Mouse (Mus musculus): ENCODE measurements around the gene Ubxn2a. TPM values are rescaled to one million over a fixed set of nuclear protein-coding genes. Genes with fewer than 3 reads are reported as not detected.

Ubxn2a gene
- polyA plus RNA-seq, 1 experiment from 2014 or later: 22.0 TPM

GRCm38 (mm10) chr12:4885062-4885461 lies 22.4 kb downstream of the Ubxn2a start:
- TF ChIP-seq EP300 (IDR thresholded peaks at IDR 0.05; ENCODE audit: low read depth): no peak
- TF ChIP-seq CTCF (IDR thresholded peaks at IDR 0.05; ENCODE audit: low read depth): no peak
- no peak overlapping the region for H3K27ac ChIP-seq (ENCODE audit: low read depth)
- DNase-seq: no peak
- 59% methylated on average over 1 of the region's 1 CpGs for WGBS (ENCODE audit: insufficient replicate concordance)
- H3K36me3 ChIP-seq (replicated peaks; ENCODE audit: insufficient read depth, low read length): peaks cover 30% of the 10 kb centered on the region
- H3K9me3 ChIP-seq (ENCODE audit: low read length): no peaks in the 10 kb centered on the region
- no peak overlapping the region for H3K9ac ChIP-seq (replicated peaks)
- H3K4me3 ChIP-seq (ENCODE audit: low read depth, low read length): no peak overlapping the region
- H3K4me2 ChIP-seq (ENCODE audit: low read depth, low read length): no peak overlapping the region
- no peak for ATAC-seq
- no peaks in the 10 kb centered on the region for H3K27me3 ChIP-seq (ENCODE audit: insufficient read depth, low read length)
- no peaks in the 10 kb centered on the region for H3K4me1 ChIP-seq (ENCODE audit: insufficient read depth)

GRCm38 (mm10) chr12:4882086-4882485 lies 25.4 kb downstream of the Ubxn2a start:
- no peak overlapping the region for H3K9ac ChIP-seq (replicated peaks)
- no peaks in the 10 kb centered on the region for H3K27me3 ChIP-seq (ENCODE audit: insufficient read depth, low read length)
- no peaks in the 10 kb centered on the region for H3K9me3 ChIP-seq (ENCODE audit: low read length)
- no peak overlapping the region for H3K27ac ChIP-seq (ENCODE audit: low read depth)
- no peak for TF ChIP-seq EP300 (IDR thresholded peaks at IDR 0.05; ENCODE audit: low read depth)
- TF ChIP-seq CTCF (IDR thresholded peaks at IDR 0.05; ENCODE audit: low read depth): no peak
- H3K36me3 ChIP-seq (replicated peaks; ENCODE audit: insufficient read depth, low read length): peaks cover 38% of the 10 kb centered on the region
- ATAC-seq: no peak
- WGBS (ENCODE audit: insufficient replicate concordance): 86% methylated on average over 2 of the region's 2 CpGs
- no peak overlapping the region for H3K4me2 ChIP-seq (ENCODE audit: low read depth, low read length)
- no peak overlapping the region for H3K4me3 ChIP-seq (ENCODE audit: low read depth, low read length)
- no peaks in the 10 kb centered on the region for H3K4me1 ChIP-seq (ENCODE audit: insufficient read depth)
- DNase-seq: no peak

- Histone ChIP-seq H3K36me3 (replicated peaks; ENCODE audit: insufficient read depth, low read length) (peaks cover 27% of the 10 kb centered on the region), H3K9me3 (ENCODE audit: low read length) (no peaks in the 10 kb centered on the region), H3K27ac (ENCODE audit: low read depth) (no peak overlapping the region), H3K4me2 (ENCODE audit: low read depth, low read length) (no peak overlapping the region), H3K4me3 (ENCODE audit: low read depth, low read length) (no peak overlapping the region), H3K4me1 (ENCODE audit: insufficient read depth) (peaks cover 16% of the 10 kb centered on the region), H3K9ac (replicated peaks) (no peak overlapping the region), H3K27me3 (ENCODE audit: insufficient read depth, low read length) (no peaks in the 10 kb centered on the region)
- no peak for ATAC-seq
- WGBS (ENCODE audit: insufficient replicate concordance): 89% methylated on average over 5 of the region's 5 CpGs
- TF ChIP-seq EP300 (IDR thresholded peaks at IDR 0.05; ENCODE audit: low read depth): no peak
- peak; percentile 57 for TF ChIP-seq CTCF (IDR thresholded peaks at IDR 0.05; ENCODE audit: low read depth)
- no peak for DNase-seq
Measured at GRCm38 (mm10) chr12:4879048-4879447, 28.5 kb downstream of the Ubxn2a start.

GRCm38 (mm10) chr12:4878296-4878783 lies 29.2 kb downstream of the Ubxn2a start:
- Histone ChIP-seq H3K27me3 (ENCODE audit: insufficient read depth, low read length) (no peaks in the 10 kb centered on the region), H3K4me2 (ENCODE audit: low read depth, low read length) (no peak overlapping the region), H3K36me3 (replicated peaks; ENCODE audit: insufficient read depth, low read length) (peaks cover 27% of the 10 kb centered on the region), H3K9ac (replicated peaks) (no peak overlapping the region), H3K4me3 (ENCODE audit: low read depth, low read length) (no peak overlapping the region), H3K9me3 (ENCODE audit: low read length) (no peaks in the 10 kb centered on the region), H3K4me1 (ENCODE audit: insufficient read depth) (peaks cover 18% of the 10 kb centered on the region), H3K27ac (ENCODE audit: low read depth) (no peak overlapping the region)
- TF ChIP-seq EP300 (IDR thresholded peaks at IDR 0.05; ENCODE audit: low read depth) (peak; percentile 26; the same call in 1 of the 2 replicates), CTCF (IDR thresholded peaks at IDR 0.05; ENCODE audit: low read depth) (no peak)
- WGBS (ENCODE audit: insufficient replicate concordance): 64% methylated on average over 9 of the region's 9 CpGs
- no peak for DNase-seq
- ATAC-seq: no peak

- Histone ChIP-seq H3K27me3 (ENCODE audit: insufficient read depth, low read length) (no peaks in the 10 kb centered on the region), H3K4me2 (ENCODE audit: low read depth, low read length) (no peak overlapping the region), H3K4me1 (ENCODE audit: insufficient read depth) (peaks cover 18% of the 10 kb centered on the region), H3K9me3 (ENCODE audit: low read length) (no peaks in the 10 kb centered on the region), H3K4me3 (ENCODE audit: low read depth, low read length) (no peak overlapping the region), H3K36me3 (replicated peaks; ENCODE audit: insufficient read depth, low read length) (peaks cover 8% of the 10 kb centered on the region), H3K9ac (replicated peaks) (no peak overlapping the region), H3K27ac (ENCODE audit: low read depth) (no peak overlapping the region)
- 60% methylated on average over 8 of the region's 8 CpGs for WGBS (ENCODE audit: insufficient replicate concordance)
- ATAC-seq (no peak), DNase-seq (no peak)
- TF ChIP-seq EP300 (IDR thresholded peaks at IDR 0.05; ENCODE audit: low read depth) (no peak), CTCF (IDR thresholded peaks at IDR 0.05; ENCODE audit: low read depth) (no peak)
Measured at GRCm38 (mm10) chr12:4875623-4876022, 31.9 kb downstream of the Ubxn2a start.

- peak within 1 kb of the TSS; percentile 62 for H3K4me3 ChIP-seq (ENCODE audit: low read depth, low read length)
- peak within 1 kb of the TSS; percentile 75 for H3K4me2 ChIP-seq (ENCODE audit: low read depth, low read length)
- TF ChIP-seq CTCF (IDR thresholded peaks at IDR 0.05; ENCODE audit: low read depth) (peak; percentile 7; the same call in 1 of the 2 replicates), EP300 (IDR thresholded peaks at IDR 0.05; ENCODE audit: low read depth) (0 out of 2 replicates have a peak, but pooled peaks have one; percentile 7)
- peak within 1 kb of the TSS; percentile 91 for H3K27ac ChIP-seq (ENCODE audit: low read depth)
- WGBS (ENCODE audit: insufficient replicate concordance): 2% methylated on average over 24 of the region's 24 CpGs
- H3K27me3 ChIP-seq (ENCODE audit: insufficient read depth, low read length): no peaks in the 10 kb centered on the region
- no peaks in the 10 kb centered on the region for H3K9me3 ChIP-seq (ENCODE audit: low read length)
- peaks cover 18% of the 10 kb centered on the region for H3K4me1 ChIP-seq (ENCODE audit: insufficient read depth)
- peak within 1 kb of the TSS; percentile 77 for H3K9ac ChIP-seq (replicated peaks)
- H3K36me3 ChIP-seq (replicated peaks; ENCODE audit: insufficient read depth, low read length): peaks cover 7% of the 10 kb centered on the region
- ATAC-seq: peak; percentile 76
- DNase-seq: peak; percentile 90
Measured at GRCm38 (mm10) chr12:4874161-4874927, 33.2 kb downstream of the Ubxn2a start, which contains the start of gene Mfsd2b. TSS of gene Mfsd2b (minus strand) at chr12:4874359.
